Mouse (Mus musculus): Measurements from ENCODE around the gene Cog7.

Gene Cog7

GRCm38 (mm10) chr7:121880246-121880645 lies 101.3 kb downstream of the Cog7 start:
- DNase-seq: no peak

GRCm38 (mm10) chr7:121874784-121875183 lies 106.7 kb downstream of the Cog7 start:
- DNase-seq: peak; percentile 24

- peak; percentile 19 for DNase-seq
Measured at GRCm38 (mm10) chr7:121873998-121874397, 107.5 kb downstream of the Cog7 start.

DNA sequence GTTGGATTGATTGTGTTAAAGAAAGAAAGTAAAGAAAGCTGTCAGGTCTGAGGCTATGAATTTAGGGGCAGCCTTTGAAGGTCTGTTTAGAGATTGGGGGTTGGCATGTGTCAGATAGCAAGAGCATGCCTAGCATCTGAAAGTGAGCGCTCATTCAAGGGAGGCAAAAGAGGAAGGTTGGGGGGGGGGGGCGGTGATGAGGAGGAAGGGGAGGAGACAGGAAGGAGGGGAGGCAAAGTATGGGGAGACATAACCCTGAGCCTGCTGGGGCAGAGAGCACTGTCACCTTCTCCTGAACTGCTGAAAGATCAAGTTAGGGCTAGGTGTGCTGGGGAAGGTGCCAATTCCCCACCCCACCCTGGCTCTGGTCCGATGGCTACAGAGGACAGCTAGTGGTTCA lies 109.9 kb downstream of the Cog7 start:
- no peak for DNase-seq

GRCm38 (mm10) chr7:121864858-121865585 lies 116.5 kb downstream of the Cog7 start, which contains the start of gene Scnn1b:
Scnn1b (plus strand) TSS chr7:121865038.
- peak; percentile 15 for DNase-seq

GRCm38 (mm10) chr7:121858939-121859338 lies 122.6 kb downstream of the Cog7 start:
- DNase-seq: no peak

GRCm38 (mm10) chr7:121857177-121857884 lies 124.2 kb downstream of the Cog7 start:
- no peak for DNase-seq

- DNase-seq: no peak
Measured at GRCm38 (mm10) chr7:121848537-121849168, 132.9 kb downstream of the Cog7 start.

DNA sequence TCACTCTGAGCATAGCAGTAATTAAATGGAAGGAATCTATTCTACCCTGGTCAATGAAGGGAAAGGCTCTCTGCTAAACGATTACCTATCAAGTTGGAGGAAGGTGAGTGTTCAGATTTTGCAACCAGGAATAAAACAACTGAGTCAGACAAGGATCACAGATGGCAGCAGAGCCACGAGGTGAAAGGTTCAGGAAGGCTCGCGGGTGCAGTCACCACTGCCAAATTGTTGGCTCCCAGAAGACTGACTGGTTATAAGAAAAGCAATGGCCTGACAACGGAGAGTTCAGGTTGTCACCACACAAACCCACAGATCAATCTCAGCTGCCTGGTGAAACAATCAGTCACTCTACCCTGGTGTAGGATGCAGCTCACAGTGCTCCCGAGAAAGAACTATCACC lies 135.5 kb downstream of the Cog7 start:
- no peak for DNase-seq

DNA sequence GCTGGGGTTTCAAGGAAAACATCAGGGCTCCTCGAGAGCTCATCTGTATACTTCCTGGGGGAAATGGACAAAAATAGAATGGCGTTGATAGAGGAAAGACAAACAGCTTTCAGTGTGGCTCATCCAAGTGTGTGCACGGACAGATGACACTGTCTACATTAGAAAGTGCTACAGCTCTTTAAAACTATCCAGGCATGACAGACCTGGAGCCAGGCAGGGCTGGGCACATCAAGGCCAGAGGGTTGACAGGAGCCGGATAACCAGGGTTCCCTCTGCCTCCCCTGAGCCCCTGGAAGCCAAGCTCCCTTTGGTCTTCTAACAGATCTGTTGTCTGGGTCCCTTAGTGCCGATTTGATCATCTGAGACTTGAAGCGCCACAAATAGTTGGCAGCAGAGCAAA lies 139.3 kb downstream of the Cog7 start:
- no peak for DNase-seq

- DNase-seq: no peak
Measured at GRCm38 (mm10) chr7:121840810-121841209, 140.7 kb downstream of the Cog7 start.

DNA sequence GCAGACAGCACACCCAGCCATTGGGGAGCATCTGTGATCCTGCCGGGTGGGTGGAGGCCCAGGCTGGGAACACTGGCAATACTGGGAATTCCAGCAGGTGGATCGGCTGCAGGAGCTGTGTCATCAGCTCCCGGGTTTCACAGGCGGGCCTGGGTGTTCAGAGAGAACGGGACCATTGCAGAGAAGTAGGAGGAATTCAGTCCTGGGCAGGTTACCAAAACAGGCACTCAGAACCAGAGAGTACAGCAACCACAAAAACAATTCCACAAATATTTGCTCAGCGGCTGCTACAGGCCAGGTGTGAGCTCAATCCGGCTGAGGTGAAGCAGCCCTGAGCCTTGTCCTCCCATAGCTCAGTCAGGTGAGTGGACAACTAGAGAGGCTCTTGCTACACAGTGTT lies 144.7 kb downstream of the Cog7 start:
- no peak for DNase-seq

DNA sequence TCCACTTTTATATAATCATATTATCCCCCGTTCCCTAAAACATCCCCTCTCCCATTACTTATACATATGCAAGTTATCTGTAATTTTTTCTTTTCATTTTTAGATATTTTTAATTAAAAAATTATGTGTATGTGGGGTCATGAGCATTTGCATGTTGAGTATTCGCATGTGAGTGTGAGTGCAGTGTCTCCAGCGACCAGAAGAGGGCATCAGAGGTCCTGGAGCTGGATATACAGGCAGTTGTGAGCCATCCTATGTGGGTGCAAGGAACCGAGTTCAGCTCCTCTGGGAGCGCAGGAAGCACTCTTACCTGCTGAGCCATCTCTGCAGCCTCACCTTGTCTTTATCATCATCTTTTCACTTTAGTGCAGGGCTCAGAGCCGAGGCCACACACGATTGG lies 146.1 kb downstream of the Cog7 start:
- no peak for DNase-seq

Data from kidney, adult 9 months (tissue).